Mouse (Mus musculus) CH12.LX (cell line): Measurements from ENCODE around the gene Bcor.

Experiments
- CTCF ChIP-seq, 2 experiments: IDR thresholded peaks in 1 of 2; conservative IDR thresholded peaks in 1 of 2; 2 replicates each; pipeline ENCODE4 v1.5.1; 2011 to 2012; ENCODE audit warnings: low read depth in 2 of 2, low read length in 2 of 2, improper control_type of control experiment in 1 of 2, inconsistent platforms in 1 of 2, mild to moderate bottlenecking in 1 of 2, moderate library complexity in 1 of 2
- E2F4 ChIP-seq: IDR thresholded peaks from 2 replicates; pipeline ENCODE4 v1.6.1; 2011; ENCODE audit warnings: low read depth, low read length, improper control_type of control experiment; ENCODE audit not compliant: insufficient replicate concordance
- HCFC1 ChIP-seq: IDR thresholded peaks from 2 replicates; pipeline ENCODE4 v1.6.1; 2012; ENCODE audit warnings: low read depth, mild to moderate bottlenecking, inconsistent platforms, low read length, improper control_type of control experiment
- POLR2A ChIP-seq: IDR thresholded peaks from 2 replicates; pipeline ENCODE4 v1.6.1; 2011; ENCODE audit warnings: low read depth, mild to moderate bottlenecking, improper control_type of control experiment, low read length

- TF ChIP-seq E2F4 (no peak), POLR2A (no peak), HCFC1 (no peak), CTCF (conservative IDR thresholded peaks at IDR 0.05 in 1 of 2, IDR thresholded peaks at IDR 0.05 in 1 of 2; ENCODE audit: low read depth in 2 of 2, low read length in 2 of 2) (no peak)
These were observed 4.9 kb downstream of the Bcor start for GRCm38 (mm10) chrX:12155068-12155840.
